Mouse (Mus musculus) left cerebral cortex, postnatal 14 days (tissue): ENCODE results near the gene Vamp9. TPM values are rescaled to one million over a fixed set of nuclear protein-coding genes. Genes with fewer than 3 reads are reported as not detected.

Experiments used
- DNase-seq, 2 experiments: peaks; one replicate each; pipeline ENCODE4 v3.0.0; 2021 to 2022; ENCODE audit warnings: low spot score in 2 of 2, mixed read lengths in 1 of 2
- intact Hi-C: fragments of 180-260 bp; cut with DNase I; formaldehyde crosslinking; loops from one replicate; pipeline ENCODE4 v1.15.1; 2025
- total RNA-seq, 2 experiments: library from RNA; stranded (reverse); gene quantifications; 2 replicates each; pipeline ENCODE4 v1.2.3; 2021

Gene Vamp9
- total RNA-seq, 2 experiments from 2014 or later = 0.68 TPM; not detected in 1

DNA sequence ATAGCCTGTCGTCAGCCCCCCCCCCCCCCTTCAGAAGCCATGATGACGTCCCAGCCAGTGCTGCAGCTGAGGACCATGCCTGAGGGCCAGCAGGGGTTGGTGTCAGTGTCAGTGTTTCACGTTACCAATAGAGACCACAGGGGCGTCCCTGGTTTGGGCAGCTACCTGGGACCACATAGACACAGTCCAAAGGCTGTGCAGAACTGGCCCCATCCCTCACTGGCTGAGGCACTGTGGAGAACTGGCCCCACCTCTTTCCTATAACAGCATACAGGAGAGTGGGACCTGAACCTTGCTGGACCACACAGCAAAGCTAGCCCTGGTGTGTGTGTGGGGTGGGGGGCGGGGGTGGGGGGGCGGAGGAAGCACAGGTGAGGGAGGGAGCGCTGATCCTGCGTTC lies 94.4 kb downstream of the Vamp9 start:
- DNase-seq = no peak
- intact Hi-C loops = no loop called here

Other genes with a start within 250 kb of the Vamp9 start
- 10 to 100 TPM; 66.9 to 68.5 TPM for gene Rasgef1b, start 177.2 kb upstream of the Vamp9 start, total RNA-seq
- 100 to 1,000 TPM; 189 to 204 TPM for gene Hnrnpd, start 72.7 kb downstream of the Vamp9 start, total RNA-seq
- gene 4930524J08Rik, start 72.8 kb downstream of the Vamp9 start, total RNA-seq = 1 to 10 TPM; 2.2 to 3.5 TPM
- 100 to 1,000 TPM; 141 to 169 TPM for gene Hnrnpdl, start 133.4 kb downstream of the Vamp9 start, total RNA-seq
- gene Enoph1, start 133.7 kb downstream of the Vamp9 start, total RNA-seq = 10 to 100 TPM; 50.0 to 52.6 TPM